Mouse (Mus musculus): ENCODE results near the gene Shd.

Shd gene

GRCm38 (mm10) chr17:56008356-56009087, 38.3 kb downstream of the Shd start:
- DNase-seq = peak; percentile 91

GRCm38 (mm10) chr17:56009088-56009961, 39.1 kb downstream of the Shd start:
- DNase-seq = peak; percentile 92

DNA sequence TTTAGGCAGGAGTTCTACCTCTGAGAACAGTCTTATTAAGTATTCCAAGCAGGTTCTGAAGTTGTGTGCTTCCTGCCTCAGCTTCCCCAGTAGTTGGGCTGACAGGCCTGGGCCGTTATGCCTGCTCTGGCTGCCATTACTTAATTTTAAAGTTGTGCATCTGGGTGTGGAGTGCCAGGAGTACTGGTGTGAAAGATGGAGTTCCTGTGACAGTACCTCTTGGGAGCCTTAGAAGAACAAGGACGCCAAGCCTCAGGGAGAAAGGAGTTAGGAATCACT, 39.6 kb downstream of the Shd start:
- DNase-seq = no peak

DNA sequence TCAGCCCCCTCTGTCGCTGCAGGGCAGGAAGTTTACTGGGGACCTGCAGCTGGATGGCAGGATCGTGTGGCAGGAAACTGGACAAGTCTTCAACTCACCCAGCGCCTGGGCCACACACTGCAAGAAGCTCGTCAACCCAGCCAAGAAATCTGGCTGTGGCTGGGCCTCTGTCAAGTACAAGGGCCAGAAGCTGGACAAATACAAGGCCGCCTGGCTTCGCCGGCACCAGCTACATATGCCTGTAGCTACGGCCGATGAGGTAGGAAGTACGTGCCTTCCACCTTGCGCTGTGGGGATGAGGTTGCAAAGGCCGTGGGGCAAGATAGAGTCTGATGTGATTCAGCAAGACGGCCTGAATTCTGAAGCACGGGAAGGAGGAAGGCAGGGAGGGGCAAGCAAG, 40.0 kb downstream of the Shd start:
- no peak for DNase-seq

GRCm38 (mm10) chr17:56010681-56011080, 40.4 kb downstream of the Shd start:
- peak; percentile 83 for DNase-seq

DNA sequence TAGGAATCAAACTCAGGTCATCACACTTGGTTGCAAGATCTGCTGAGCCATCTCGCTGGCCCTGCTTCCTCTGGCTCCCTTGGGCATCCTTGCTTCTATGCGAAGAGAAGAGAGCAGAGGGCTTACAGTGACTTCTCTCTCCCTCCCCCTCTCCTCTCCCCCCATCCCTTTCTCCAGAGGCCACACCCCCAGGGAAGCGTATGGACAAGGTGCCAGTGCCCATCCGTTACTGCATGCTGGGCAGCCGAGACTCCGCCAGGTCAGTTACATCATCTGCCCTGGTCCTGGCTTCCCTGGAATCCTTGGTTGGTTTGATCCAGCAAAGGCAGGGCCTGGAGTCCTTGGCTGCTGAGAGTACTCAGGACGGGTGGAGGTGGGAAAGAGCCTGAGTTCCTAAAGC, 41.2 kb downstream of the Shd start:
- no peak for DNase-seq

GRCm38 (mm10) chr17:56015293-56015692, 45.0 kb downstream of the Shd start:
- no peak for DNase-seq

DNA sequence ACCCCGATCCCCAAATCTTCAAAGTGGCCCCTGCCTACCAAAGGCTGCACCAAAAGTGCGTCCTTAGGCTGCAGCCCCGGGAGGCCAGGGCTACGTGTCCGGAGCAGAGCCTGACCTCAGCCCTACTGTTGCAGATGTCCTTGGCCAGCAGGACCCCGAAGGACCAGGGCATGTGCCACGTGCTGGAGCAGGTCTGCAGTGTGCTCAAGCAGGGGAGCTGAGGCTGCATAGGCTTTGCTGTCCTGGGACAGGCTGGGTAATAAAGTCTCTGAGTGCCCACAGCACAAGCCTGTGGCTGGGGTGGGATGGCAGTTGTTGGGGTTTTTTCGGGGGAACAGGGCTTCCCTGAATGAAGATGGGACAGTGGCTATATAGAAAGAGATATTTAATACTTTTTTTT, 46.1 kb downstream of the Shd start:
- no peak for DNase-seq

- DNase-seq = peak; percentile 47
These were observed 46.8 kb downstream of the Shd start for GRCm38 (mm10) chr17:56016793-56017785.

DNA sequence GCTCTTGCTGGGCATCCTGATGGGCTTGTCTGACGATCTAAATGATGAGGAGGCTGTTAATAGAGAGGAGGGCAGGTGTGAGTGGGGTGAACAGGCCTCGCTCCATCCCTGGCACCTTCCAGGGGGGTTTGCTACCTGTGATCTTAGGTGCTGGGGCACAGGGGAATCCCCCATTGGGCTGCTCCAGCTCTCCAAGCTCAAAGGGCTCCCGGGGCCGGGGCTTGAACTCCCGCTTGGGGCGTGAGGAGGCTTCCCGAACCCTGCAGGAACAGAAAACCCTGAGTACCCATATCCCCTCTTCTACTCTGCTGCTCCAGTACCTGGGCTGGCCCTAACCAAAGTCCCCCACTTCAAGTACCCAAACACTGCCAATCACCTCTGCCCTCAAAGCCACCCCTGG, 47.6 kb downstream of the Shd start:
- DNase-seq = peak; percentile 51

DNA sequence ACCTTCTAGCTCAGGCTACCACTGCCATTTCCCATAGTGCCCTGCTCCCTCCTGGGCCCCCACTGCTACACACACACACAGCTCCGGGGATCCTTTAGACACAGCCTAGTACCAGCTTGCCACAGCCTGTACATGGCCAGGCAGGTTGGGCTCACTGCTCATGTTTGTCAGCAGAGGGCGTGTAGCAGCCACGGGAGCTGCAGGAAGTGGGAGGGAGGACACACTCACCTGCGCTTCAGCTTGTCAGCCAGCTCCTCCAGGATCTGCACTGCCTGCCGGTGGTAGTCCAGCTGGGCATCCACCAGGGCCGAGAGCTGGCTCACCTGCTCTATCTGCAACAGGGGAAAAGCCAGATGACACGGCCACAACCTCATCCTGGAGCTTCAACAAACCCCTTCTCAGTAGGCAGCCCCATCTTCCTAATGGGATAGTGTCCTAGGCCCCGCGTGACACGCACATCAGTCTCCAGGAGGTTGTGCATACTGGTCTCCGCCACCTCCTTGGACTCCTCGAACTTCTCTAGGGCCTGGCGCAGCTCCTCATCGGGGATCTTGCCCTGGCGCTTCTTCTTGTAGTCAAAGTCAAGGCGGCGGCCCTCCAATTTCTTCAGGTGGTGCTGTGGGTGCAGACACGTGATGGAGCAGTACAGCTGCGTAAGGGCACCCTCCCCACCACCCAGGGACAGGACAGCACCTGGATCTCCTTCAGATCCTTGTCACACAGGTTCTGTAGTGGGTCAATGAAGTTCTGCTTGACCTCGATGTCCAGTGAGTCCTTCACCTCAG, 48.3 kb downstream of the Shd start:
- DNase-seq = peak; percentile 78

GRCm38 (mm10) chr17:56020400-56021084, 50.3 kb downstream of the Shd start:
- DNase-seq = no peak

GRCm38 (mm10) chr17:56021161-56021910, 51.1 kb downstream of the Shd start:
- peak; percentile 37 for DNase-seq

DNA sequence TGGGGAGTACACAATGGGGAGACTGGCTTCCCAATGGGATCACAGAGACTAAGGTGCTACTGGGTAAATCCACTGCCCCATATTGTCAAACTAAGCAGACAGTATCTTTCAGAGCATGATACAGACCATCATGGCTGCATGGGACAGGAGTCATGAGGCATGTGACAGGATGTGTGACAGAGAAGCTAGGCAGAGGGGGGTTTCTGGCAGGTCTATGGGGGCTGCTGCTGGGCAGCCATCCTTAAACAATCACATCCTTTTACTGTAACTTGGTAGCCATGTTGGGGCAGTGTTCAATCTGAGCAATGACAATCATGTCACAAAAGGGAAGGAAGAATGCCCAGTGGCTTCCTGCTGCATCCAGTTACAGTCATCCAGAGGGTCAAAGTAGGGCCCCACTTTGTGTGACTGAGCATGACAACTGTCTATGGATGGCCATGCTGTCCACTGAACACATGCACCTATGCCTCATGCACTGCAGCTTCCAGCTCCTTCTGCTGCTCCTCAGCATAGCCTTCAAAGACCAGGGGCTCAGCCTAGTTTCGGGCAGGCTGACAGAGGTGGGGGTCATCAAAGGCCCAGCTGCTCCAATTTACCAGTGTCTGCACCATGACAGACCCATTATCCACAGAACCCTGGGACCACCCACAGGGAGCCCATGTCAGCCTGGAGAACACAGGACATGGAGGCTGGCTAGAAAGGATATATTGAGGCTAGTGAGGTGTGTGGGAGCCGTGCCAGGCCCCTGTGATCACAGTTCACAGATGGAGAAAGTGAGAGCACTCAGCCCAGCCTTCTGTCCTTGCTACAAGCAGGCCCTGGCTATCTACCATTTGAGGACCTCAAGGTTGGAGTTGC, 52.1 kb downstream of the Shd start:
- peak; percentile 70 for DNase-seq

- DNase-seq = no peak
These were observed 52.7 kb downstream of the Shd start for GRCm38 (mm10) chr17:56022989-56023290.

DNA sequence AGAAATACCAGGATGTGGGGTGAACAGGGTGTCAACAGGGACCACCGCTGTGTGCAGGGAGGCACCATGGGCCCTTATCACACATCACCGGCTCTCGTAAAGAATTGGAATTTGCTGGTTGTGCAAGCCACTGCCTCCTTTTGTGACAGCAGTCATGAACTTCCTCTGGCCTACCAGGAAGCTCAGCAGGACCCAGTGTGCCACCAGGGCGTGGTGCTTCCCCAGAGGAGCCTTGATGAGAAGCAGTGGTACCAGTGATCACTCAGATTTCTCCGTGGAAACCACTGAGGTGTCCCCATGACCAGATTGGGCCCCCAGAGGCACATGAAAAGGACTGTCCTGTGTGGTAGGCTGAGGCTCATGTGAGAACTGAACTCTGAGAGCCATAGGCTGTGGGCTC, 53.1 kb downstream of the Shd start:
- peak; percentile 27 for DNase-seq

DNA sequence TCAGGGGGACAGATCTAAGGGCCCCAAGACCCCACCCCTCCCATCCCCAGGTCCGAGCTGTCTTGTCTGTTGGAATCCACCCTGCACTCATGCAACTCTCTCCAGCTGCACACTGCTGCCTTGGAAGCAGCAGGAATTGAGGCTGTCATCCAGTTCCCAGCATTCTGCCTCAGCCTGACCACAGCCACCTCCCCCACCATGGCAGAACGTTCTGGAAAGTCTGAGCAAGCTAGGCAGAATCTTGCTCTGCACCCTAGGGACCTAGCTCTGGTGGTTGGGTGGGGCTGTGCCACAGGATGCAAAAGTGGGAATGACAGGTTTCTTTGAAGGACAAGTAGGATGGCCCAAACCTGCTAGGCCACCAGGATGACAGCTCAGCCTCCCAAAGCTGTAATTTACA, 54.2 kb downstream of the Shd start:
- no peak for DNase-seq

GRCm38 (mm10) chr17:56024931-56025330, 54.7 kb downstream of the Shd start:
- no peak for DNase-seq
